Mouse (Mus musculus): Measurements from ENCODE around the gene Crhr2. TPM values are rescaled to one million over a fixed set of nuclear protein-coding genes. Genes with fewer than 3 reads are reported as not detected.

Gene Crhr2
- polyA plus RNA-seq (2012; rRNA removed), result 1.0 and 1.3 TPM in 2 replicates

DNA sequence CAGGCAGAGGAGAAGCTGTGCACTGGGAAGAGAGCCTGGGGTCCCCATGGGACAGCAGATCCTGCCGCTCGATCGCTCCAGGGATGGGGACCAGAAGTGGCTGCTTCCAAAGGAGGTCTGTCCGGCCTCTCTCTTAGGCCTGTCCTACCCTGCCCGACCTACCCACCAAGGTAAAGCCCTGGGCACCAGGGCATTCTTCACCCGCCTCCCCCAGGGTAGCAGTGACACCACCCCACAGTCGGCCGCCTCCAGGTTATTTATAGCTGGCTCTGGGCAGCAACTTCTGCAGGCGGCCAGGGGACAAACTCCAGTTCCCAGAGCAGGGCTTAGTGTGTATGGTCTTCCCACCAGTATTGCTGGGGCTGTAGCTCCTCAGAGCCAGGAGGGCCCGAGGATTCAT lies at the start of gene Crhr2:
TSS of gene Crhr2 (minus strand) at position 223 of the 400 bp plus-strand sequence.

DNA sequence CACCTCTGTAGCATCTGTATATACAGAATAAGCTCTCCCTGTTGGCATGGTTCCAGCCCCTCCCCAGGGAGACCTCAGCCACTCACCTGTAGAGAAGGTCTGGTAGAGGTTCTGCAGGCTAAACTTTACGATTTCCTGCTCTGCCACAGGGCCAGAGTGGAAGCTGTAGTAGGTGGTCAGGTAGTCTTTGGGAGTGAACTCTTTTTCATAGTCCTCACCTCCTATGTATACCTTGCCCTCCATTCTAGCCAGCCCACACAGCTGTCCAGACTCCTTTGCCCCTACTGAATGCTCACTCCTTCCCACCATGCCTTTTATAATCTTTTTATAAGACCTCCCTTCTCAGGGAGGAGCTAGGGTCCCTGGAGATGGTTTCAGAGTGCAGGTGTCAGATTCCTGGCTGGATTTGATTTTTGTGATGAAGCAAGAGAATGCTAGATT lies 41.9 kb upstream of the Crhr2 start, which contains the start of gene Inmt:
TSS of gene Inmt (minus strand) at position 303 of the 441 bp plus-strand sequence.

Other genes with a start within 250 kb of the Crhr2 start
- 3.9 and 4.8 TPM in 2 replicates for gene Nod1, start 160.4 kb downstream of the Crhr2 start, polyA plus RNA-seq (2012; rRNA removed)
- 6.3 and 7.3 TPM in 2 replicates for gene Ggct, start 140.1 kb downstream of the Crhr2 start, polyA plus RNA-seq (2012; rRNA removed)
- 119 and 128 TPM in 2 replicates for gene Gars, start 95.0 kb downstream of the Crhr2 start, polyA plus RNA-seq (2012; rRNA removed)
- gene Inmt, start 42.0 kb upstream of the Crhr2 start, polyA plus RNA-seq (2012; rRNA removed), result 0.14 TPM in 1 of 2 replicates, not detected in the other
- 12.2 and 12.8 TPM in 2 replicates for gene Mindy4, start 70.4 kb upstream of the Crhr2 start, polyA plus RNA-seq (2012; rRNA removed)
- gene Aqp1, start 203.4 kb upstream of the Crhr2 start, polyA plus RNA-seq (2012; rRNA removed), result 18.1 and 28.2 TPM in 2 replicates
- gene Ghrhr, start 243.3 kb upstream of the Crhr2 start, polyA plus RNA-seq (2012; rRNA removed), result 0.02 TPM in 1 of 2 replicates, not detected in the other